Mouse (Mus musculus) midbrain, embryonic 14.5 days (tissue): Measurements from ENCODE around the gene Paxbp1. TPM values are rescaled to one million over a fixed set of nuclear protein-coding genes. Genes with fewer than 3 reads are reported as not detected.
A peak's percentile ranks its signal among the peaks of the same experiment; 100 is the strongest.
"Not testable (repeated sequence)": the region's sequence is repeated elsewhere in the genome, so short reads cannot be mapped to it uniquely, and the experiment has no call there.

Source experiments
- ATAC-seq: fragments of 200-750 bp; cut with Nextera tagmentation; 2 replicates; pipeline ENCODE4 v1.8.0; 2017; ENCODE audit warnings: moderate number of reproducible peaks, moderate library complexity; ENCODE audit not compliant: low FRiP score, low TSS enrichment
- DNase-seq: peaks from one replicate; pipeline ENCODE4 v3.0.0-alpha.2; 2015
- H3K27ac ChIP-seq: fragments of 300-500 bp; sonication (generic); replicated peaks from 2 replicates; pipeline ENCODE4 v1.5.1; 2014; ENCODE audit warnings: mild to moderate bottlenecking, low read depth, low read length, moderate library complexity
- H3K27me3 ChIP-seq: fragments of 300-500 bp; sonication (generic); 2 replicates; pipeline ENCODE4 v1.6.1; 2014; ENCODE audit warnings: low read length, control low read depth, mixed read lengths; ENCODE audit not compliant: control insufficient read depth, insufficient read depth
- H3K36me3 ChIP-seq: fragments of 300-500 bp; sonication (generic); 2 replicates; pipeline ENCODE4 v1.6.1; 2014; ENCODE audit warnings: low read length, control low read depth; ENCODE audit not compliant: control insufficient read depth, insufficient read depth
- H3K4me1 ChIP-seq: fragments of 300-500 bp; sonication (generic); 2 replicates; pipeline ENCODE4 v1.6.1; 2014; ENCODE audit warnings: mild to moderate bottlenecking, antibody characterized with exemption, low read length, control low read depth; ENCODE audit not compliant: control insufficient read depth, insufficient read depth
- H3K4me2 ChIP-seq: fragments of 300-500 bp; sonication (generic); 2 replicates; pipeline ENCODE4 v1.6.1; 2014; ENCODE audit warnings: mild to moderate bottlenecking, low read length, moderate library complexity
- H3K4me3 ChIP-seq: fragments of 300-500 bp; sonication (generic); replicated peaks from 2 replicates; pipeline ENCODE4 v1.5.1; 2014; ENCODE audit warnings: low read depth, low read length
- H3K9ac ChIP-seq: fragments of 300-500 bp; sonication (generic); replicated peaks from 2 replicates; pipeline ENCODE4 v1.6.1; 2014; ENCODE audit warnings: mild to moderate bottlenecking, low read length, moderate library complexity
- H3K9me3 ChIP-seq: fragments of 300-500 bp; sonication (generic); 2 replicates; pipeline ENCODE4 v1.6.1; 2016; ENCODE audit warnings: low read length, control low read depth, mixed read lengths; ENCODE audit not compliant: control insufficient read depth
- WGBS: fragments of 180-500 bp; shearing (Covaris S2); extraction: QIAGEN DNeasy Blood & Tissue Kit; methylation state at CpG from one replicate; pipeline ENCODE4 v1.1.7; 2014; 5-methylcytosine and 5-hydroxymethylcytosine counted together
- polyA plus RNA-seq: library from polyadenylated mRNA; unstranded; fragments of >200 nt; fragmentation: Nextera tagmentation; extraction: Ambion mirVana; gene quantifications from 2 replicates; pipeline ENCODE4 v1.2.1, GENCODE M21; 2014

Paxbp1 gene
- polyA plus RNA-seq, 1 experiment from 2014 or later, result 96.8 TPM

GRCm38 (mm10) chr16:91075423-91075822 is 31.1 kb upstream of the Paxbp1 start:
- ATAC-seq, result not testable (repeated sequence)
- WGBS, result 86% methylated on average over 8 of the region's 8 CpGs

GRCm38 (mm10) chr16:91073163-91073892 is 29.0 kb upstream of the Paxbp1 start:
- Histone ChIP-seq H3K27ac (no peak overlapping the region), H3K9me3 (no peaks in the 10 kb centered on the region), H3K36me3 (no peaks in the 10 kb centered on the region), H3K4me1 (no peaks in the 10 kb centered on the region), H3K9ac (no peak overlapping the region), H3K27me3 (no peaks in the 10 kb centered on the region), H3K4me3 (no peak overlapping the region), H3K4me2 (peak overlapping the region; percentile 25; the same call in 1 of the 2 replicates)
- ATAC-seq (peak; percentile 94), DNase-seq (peak; percentile 95)
- 31% methylated on average over 24 of the region's 24 CpGs for WGBS

More at GRCm38 (mm10) chr16:91075423-91075822, 31.1 kb upstream of the Paxbp1 start:
- H3K27ac ChIP-seq, H3K27me3 ChIP-seq, H3K4me1 ChIP-seq, H3K36me3 ChIP-seq, DNase-seq, H3K4me2 ChIP-seq, H3K9ac ChIP-seq, H3K4me3 ChIP-seq, H3K9me3 ChIP-seq: not testable (repeated sequence)

GRCm38 (mm10) chr16:91072256-91072655 is 27.9 kb upstream of the Paxbp1 start:
- H3K9me3 ChIP-seq, result no peaks in the 10 kb centered on the region
- 90% methylated on average over 1 of the region's 1 CpGs for WGBS
- ATAC-seq (no peak), DNase-seq (no peak)
- H3K36me3 ChIP-seq, result no peaks in the 10 kb centered on the region
- H3K27ac ChIP-seq, result no peak overlapping the region
- H3K9ac ChIP-seq, result no peak overlapping the region
- no peak overlapping the region for H3K4me3 ChIP-seq
- H3K27me3 ChIP-seq, result 0 out of 2 replicates have a peak, but pooled peaks cover 4% of the 10 kb centered on the region
- H3K4me1 ChIP-seq, result no peaks in the 10 kb centered on the region
- H3K4me2 ChIP-seq, result no peak overlapping the region

- H3K4me2 ChIP-seq, result peak overlapping the region; percentile 34
- H3K27ac ChIP-seq, result 0 out of 2 replicates have a peak overlapping the region, but pooled peaks have one; percentile 32
- DNase-seq (peak; percentile 77), ATAC-seq (no peak; the same call in 1 of the 2 replicates)
- H3K9me3 ChIP-seq, result no peaks in the 10 kb centered on the region
- no peaks in the 10 kb centered on the region for H3K4me1 ChIP-seq
- H3K4me3 ChIP-seq, result no peak overlapping the region
- 0 out of 2 replicates have a peak, but pooled peaks cover 4% of the 10 kb centered on the region for H3K27me3 ChIP-seq
- no peak overlapping the region; the same call in 1 of the 2 replicates for H3K9ac ChIP-seq
- no peaks in the 10 kb centered on the region for H3K36me3 ChIP-seq
- 10% methylated on average over 12 of the region's 12 CpGs for WGBS
Observed at GRCm38 (mm10) chr16:91068969-91069368, 24.6 kb upstream of the Paxbp1 start.

GRCm38 (mm10) chr16:91067122-91067521 is 22.8 kb upstream of the Paxbp1 start:
- DNase-seq, result no peak
- Histone ChIP-seq H3K4me2 (no peak overlapping the region), H3K36me3 (no peaks in the 10 kb centered on the region), H3K27ac (no peak overlapping the region), H3K27me3 (0 out of 2 replicates have a peak, but pooled peaks cover 4% of the 10 kb centered on the region), H3K4me1 (no peaks in the 10 kb centered on the region), H3K4me3 (no peak overlapping the region), H3K9me3 (no peaks in the 10 kb centered on the region), H3K9ac (no peak overlapping the region)
- 97% methylated on average over 1 of the region's 1 CpGs for WGBS
- ATAC-seq, result no peak

- H3K9ac ChIP-seq, result no peak overlapping the region
- no peaks in the 10 kb centered on the region for H3K4me1 ChIP-seq
- H3K36me3 ChIP-seq, result no peaks in the 10 kb centered on the region
- DNase-seq (no peak), ATAC-seq (no peak)
- no peaks in the 10 kb centered on the region for H3K9me3 ChIP-seq
- 0 out of 2 replicates have a peak, but pooled peaks cover 4% of the 10 kb centered on the region for H3K27me3 ChIP-seq
- no peak overlapping the region for H3K4me3 ChIP-seq
- no peak overlapping the region for H3K4me2 ChIP-seq
- 90% methylated on average over 12 of the region's 12 CpGs for WGBS
- H3K27ac ChIP-seq, result no peak overlapping the region
Observed at GRCm38 (mm10) chr16:91064583-91065365, 20.4 kb upstream of the Paxbp1 start.

GRCm38 (mm10) chr16:91063786-91064185 is 19.4 kb upstream of the Paxbp1 start:
- 92% methylated on average over 10 of the region's 10 CpGs for WGBS
- Histone ChIP-seq H3K9ac (no peak overlapping the region), H3K27me3 (0 out of 2 replicates have a peak, but pooled peaks cover 4% of the 10 kb centered on the region), H3K4me1 (no peaks in the 10 kb centered on the region), H3K36me3 (no peaks in the 10 kb centered on the region), H3K4me2 (no peak overlapping the region), H3K27ac (no peak overlapping the region), H3K9me3 (no peaks in the 10 kb centered on the region), H3K4me3 (no peak overlapping the region)
- DNase-seq (no peak), ATAC-seq (no peak)

- H3K27ac ChIP-seq, result no peak overlapping the region
- H3K9me3 ChIP-seq, result no peaks in the 10 kb centered on the region
- H3K36me3 ChIP-seq, result no peaks in the 10 kb centered on the region
- DNase-seq, result no peak
- no peak overlapping the region for H3K4me2 ChIP-seq
- no peak overlapping the region for H3K9ac ChIP-seq
- WGBS, result 89% methylated on average over 13 of the region's 13 CpGs
- no peaks in the 10 kb centered on the region for H3K27me3 ChIP-seq
- no peaks in the 10 kb centered on the region for H3K4me1 ChIP-seq
- ATAC-seq, result no peak
- no peak overlapping the region for H3K4me3 ChIP-seq
Observed at GRCm38 (mm10) chr16:91061531-91062318, 17.4 kb upstream of the Paxbp1 start.
